Mouse (Mus musculus) small intestine, adult 2 months (tissue): ENCODE measurements around the gene Dync2li1.

Source experiments
- CTCF ChIP-seq: fragments of 200-500 bp; IDR thresholded peaks from 2 replicates; pipeline ENCODE4 v1.5.1; 2012; ENCODE audit warnings: low read depth, mild to moderate bottlenecking, control low read depth, inconsistent platforms, low read length, moderate library complexity, mixed read lengths; ENCODE audit not compliant: insufficient replicate concordance, insufficient read length; ENCODE audit errors: extremely low read depth
- POLR2A ChIP-seq: fragments of 200-500 bp; IDR thresholded peaks from 2 replicates; pipeline ENCODE4 v1.6.1; 2012; ENCODE audit warnings: low read depth, mild to moderate bottlenecking, control low read depth, inconsistent platforms, low read length, moderate library complexity

GRCm38 (mm10) chr17:84622873-84623272 is 3.4 kb upstream of the Dync2li1 start:
- TF ChIP-seq CTCF (no peak), POLR2A (no peak)
